Mouse (Mus musculus) splenic B cell, adult 2 months (primary cell): Measurements from ENCODE around the gene Gprc6a.
A peak's percentile ranks its signal among the peaks of the same experiment; 100 is the strongest.

ENCODE experiments used
- DNase-seq: peaks from one replicate; pipeline ENCODE4 v3.0.0-alpha.2; 2011; ENCODE audit warnings: low read depth, low spot score
- H3K27me3 ChIP-seq: 2 replicates; pipeline ENCODE4 v1.6.1; 2012; ENCODE audit warnings: mild to moderate bottlenecking, low read length, moderate library complexity, mixed read lengths; ENCODE audit not compliant: control insufficient read depth, poor library complexity, insufficient read depth, severe bottlenecking
- H3K36me3 ChIP-seq: 2 replicates; pipeline ENCODE4 v1.6.1; 2012; ENCODE audit warnings: mild to moderate bottlenecking, low read length, moderate library complexity, mixed read lengths; ENCODE audit not compliant: control insufficient read depth, poor library complexity, insufficient read depth, severe bottlenecking

Gprc6a gene

GRCm38 (mm10) chr10:51611969-51612682 is 19.1 kb downstream of the Gprc6a start:
- Histone ChIP-seq H3K36me3 (no peaks in the 10 kb centered on the region), H3K27me3 (no peaks in the 10 kb centered on the region)
- DNase-seq, result no peak

- DNase-seq, result no peak
- no peaks in the 10 kb centered on the region for H3K27me3 ChIP-seq
Measured at GRCm38 (mm10) chr10:51609741-51610425, 21.4 kb downstream of the Gprc6a start.

GRCm38 (mm10) chr10:51596928-51597635 is 34.2 kb downstream of the Gprc6a start:
- DNase-seq, result no peak
- Histone ChIP-seq H3K36me3 (no peaks in the 10 kb centered on the region), H3K27me3 (no peaks in the 10 kb centered on the region)

More at GRCm38 (mm10) chr10:51609741-51610425, 21.4 kb downstream of the Gprc6a start:
- H3K36me3 ChIP-seq, result no peaks in the 10 kb centered on the region

GRCm38 (mm10) chr10:51595001-51595931 is 36.0 kb downstream of the Gprc6a start:
- no peaks in the 10 kb centered on the region for H3K36me3 ChIP-seq
- peak; percentile 23 for DNase-seq
- no peaks in the 10 kb centered on the region for H3K27me3 ChIP-seq

- no peaks in the 10 kb centered on the region for H3K27me3 ChIP-seq
- DNase-seq, result no peak
- H3K36me3 ChIP-seq, result no peaks in the 10 kb centered on the region
Measured at GRCm38 (mm10) chr10:51591574-51591973, 39.7 kb downstream of the Gprc6a start.

GRCm38 (mm10) chr10:51590139-51590574 is 41.1 kb downstream of the Gprc6a start, which contains the start of gene Fam162b:
TSS of gene Fam162b (minus strand) at chr10:51590517.
- no peak for DNase-seq
- H3K27me3 ChIP-seq, result no peaks in the 10 kb centered on the region
- H3K36me3 ChIP-seq, result no peaks in the 10 kb centered on the region

GRCm38 (mm10) chr10:51584919-51585318 is 46.3 kb downstream of the Gprc6a start:
- Histone ChIP-seq H3K27me3 (no peaks in the 10 kb centered on the region), H3K36me3 (no peaks in the 10 kb centered on the region)
- DNase-seq, result no peak

GRCm38 (mm10) chr10:51584378-51584777 is 46.9 kb downstream of the Gprc6a start:
- Histone ChIP-seq H3K36me3 (no peaks in the 10 kb centered on the region), H3K27me3 (no peaks in the 10 kb centered on the region)
- DNase-seq, result no peak

GRCm38 (mm10) chr10:51571225-51571996 is 59.9 kb downstream of the Gprc6a start:
- no peaks in the 10 kb centered on the region for H3K36me3 ChIP-seq
- peak; percentile 4 for DNase-seq
- H3K27me3 ChIP-seq, result no peaks in the 10 kb centered on the region
